Mouse (Mus musculus): ENCODE results near the gene BC049730. TPM values are rescaled to one million over a fixed set of nuclear protein-coding genes. Genes with fewer than 3 reads are reported as not detected.
"Not testable (repeated sequence)": the region's sequence is repeated elsewhere in the genome, so short reads cannot be mapped to it uniquely, and the experiment has no call there.

Gene BC049730
- not detected for total RNA-seq (2021)
- long read RNA-seq, experiment 1 = 0 reads
- long read RNA-seq, experiment 2 = 0 reads

- DNase-seq (ENCODE audit: low spot score in 2 of 2) = no peak
These were observed at the start of gene BC049730 for GRCm38 (mm10) chr7:24708832-24709292. BC049730 (plus strand) TSS chr7:24709242.

GRCm38 (mm10) chr7:24659737-24660357, 49.2 kb upstream of the BC049730 start:
- DNase-seq (ENCODE audit: low spot score in 2 of 2) = no peak

DNA sequence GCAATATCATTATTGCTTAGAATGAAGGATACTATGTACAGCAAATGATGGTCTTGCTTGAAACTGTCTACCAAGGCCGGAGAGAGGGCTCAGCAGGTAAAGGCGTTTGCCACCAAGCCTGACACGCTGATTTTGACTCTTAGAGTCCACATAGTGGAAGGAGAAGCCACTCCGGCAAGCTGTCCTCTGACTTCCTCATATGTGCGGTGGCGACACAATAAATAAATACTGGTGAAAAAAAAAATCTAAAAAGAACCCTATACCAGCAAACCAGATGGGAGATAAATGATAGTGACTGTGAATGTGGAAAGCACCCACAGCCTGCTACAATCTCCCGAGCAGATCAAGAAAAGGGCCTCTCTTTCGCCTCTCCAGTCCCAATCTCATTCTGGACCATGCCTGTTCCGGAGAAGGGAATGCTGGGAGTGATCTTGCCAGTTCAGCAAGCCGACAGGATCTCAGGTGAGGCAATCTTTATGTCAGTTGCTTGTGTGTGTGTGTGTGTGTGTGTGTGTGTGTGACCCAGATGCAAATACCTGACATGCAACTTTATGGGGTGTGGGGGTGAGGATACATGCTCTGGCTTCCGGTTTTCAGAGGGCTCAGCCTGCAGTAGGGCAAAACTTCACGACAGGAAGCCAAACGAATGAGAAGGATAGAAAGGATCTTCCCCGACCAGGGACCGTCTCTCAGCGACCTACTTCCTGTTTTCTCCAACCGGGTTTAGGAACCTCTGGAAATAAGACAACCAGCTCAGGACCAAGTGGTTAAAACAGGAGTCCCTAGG, 47.7 kb upstream of the BC049730 start:
- DNase-seq (ENCODE audit: low spot score in 2 of 2) = no peak

DNA sequence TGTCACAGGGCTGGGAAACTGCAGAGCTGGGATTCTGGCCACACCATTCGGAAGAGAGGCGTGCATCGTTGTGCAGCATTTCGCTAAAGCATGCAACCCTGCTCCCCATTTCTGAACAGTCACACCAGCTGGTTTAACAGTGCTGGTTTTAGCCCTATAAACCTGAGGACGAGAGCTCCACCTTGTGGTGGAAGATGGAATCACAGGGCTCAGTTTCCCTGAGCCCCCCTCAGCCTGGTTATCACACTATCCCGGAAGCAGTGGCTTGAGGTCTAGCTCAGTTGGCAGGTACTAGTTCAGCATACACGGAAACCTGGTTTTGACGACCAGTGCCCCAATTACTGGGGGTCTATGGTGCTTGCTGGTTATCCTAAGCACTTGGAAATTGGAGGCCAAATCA, 46.5 kb upstream of the BC049730 start:
- DNase-seq (ENCODE audit: low spot score in 2 of 2) = peak; percentile 54 to 58

- no peak for DNase-seq (ENCODE audit: low spot score in 2 of 2)
These were observed 44.7 kb upstream of the BC049730 start for GRCm38 (mm10) chr7:24664301-24664700.

GRCm38 (mm10) chr7:24664959-24665358, 44.1 kb upstream of the BC049730 start:
- DNase-seq (ENCODE audit: low spot score in 2 of 2) = no peak

DNA sequence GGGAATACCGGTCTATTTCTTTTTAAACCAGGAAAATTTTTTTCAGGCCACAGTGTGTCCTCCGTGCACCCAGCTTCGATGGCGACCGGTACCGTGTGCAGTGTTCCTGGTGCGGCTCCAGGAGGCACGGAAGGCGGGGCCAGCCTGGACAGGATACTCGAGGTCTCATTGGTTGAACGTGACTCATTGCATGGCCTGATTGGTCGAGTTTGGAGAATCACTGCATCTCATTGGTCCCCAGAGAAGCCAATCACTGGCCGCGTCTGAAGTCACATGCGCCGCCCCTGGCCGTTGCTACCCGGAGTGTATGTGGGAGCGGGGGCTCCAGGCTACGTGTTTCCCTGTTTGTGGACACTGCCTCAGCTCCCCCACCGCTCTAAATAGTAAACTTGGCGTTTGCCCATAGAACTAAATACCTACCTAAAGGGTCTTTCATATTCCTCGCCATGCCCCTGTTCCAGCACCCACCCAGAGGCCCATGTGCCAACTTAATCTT, 37.0 kb upstream of the BC049730 start:
- no peak for DNase-seq (ENCODE audit: low spot score in 2 of 2)

GRCm38 (mm10) chr7:24676575-24676974, 32.5 kb upstream of the BC049730 start, which contains the start of gene Tex101:
Tex101 (minus strand) TSS chr7:24676675.
- DNase-seq (ENCODE audit: low spot score in 2 of 2) = no peak

DNA sequence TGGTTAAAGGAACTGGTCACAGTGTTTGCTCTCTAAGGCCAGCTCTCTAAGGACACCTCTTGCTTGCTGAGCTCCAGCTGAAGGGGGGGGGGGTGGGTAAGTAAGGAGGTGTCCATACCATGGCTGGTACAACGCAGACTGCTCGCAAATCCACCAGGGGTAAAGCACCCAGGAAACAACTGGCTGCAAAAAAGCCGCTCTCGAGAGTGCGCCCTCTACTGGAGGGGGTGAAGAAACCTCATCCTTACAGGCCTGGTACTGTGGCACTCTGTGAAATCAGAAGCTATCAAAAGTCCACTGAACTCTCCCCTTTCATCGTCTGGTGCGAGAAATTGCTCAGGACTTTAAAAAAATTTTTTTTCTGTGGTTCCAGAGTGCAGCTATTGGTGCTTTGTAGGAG, 24.9 kb upstream of the BC049730 start:
- peak in 1 of 2 experiments; percentile 7 for DNase-seq (ENCODE audit: low spot score in 2 of 2)

DNA sequence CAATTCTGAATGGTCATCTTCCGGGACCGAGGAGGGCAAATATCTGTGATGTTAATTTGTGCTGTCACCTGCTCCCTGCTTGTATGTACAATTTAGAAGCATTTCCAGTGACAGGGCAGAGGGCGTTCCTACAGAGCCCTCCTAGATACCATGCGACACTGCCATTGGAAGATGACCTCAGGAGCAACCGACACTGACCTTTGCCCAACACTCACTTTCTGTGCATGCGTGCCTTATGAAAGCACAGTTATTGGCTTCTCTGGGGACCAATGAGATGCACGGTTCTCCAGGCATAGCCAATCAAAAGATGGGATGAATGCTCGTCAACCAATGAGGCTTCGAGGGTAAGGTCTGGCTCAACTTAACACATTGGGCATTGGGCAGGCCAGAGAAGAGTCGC, 21.5 kb upstream of the BC049730 start:
- DNase-seq (ENCODE audit: low spot score in 2 of 2) = not testable (repeated sequence)

DNA sequence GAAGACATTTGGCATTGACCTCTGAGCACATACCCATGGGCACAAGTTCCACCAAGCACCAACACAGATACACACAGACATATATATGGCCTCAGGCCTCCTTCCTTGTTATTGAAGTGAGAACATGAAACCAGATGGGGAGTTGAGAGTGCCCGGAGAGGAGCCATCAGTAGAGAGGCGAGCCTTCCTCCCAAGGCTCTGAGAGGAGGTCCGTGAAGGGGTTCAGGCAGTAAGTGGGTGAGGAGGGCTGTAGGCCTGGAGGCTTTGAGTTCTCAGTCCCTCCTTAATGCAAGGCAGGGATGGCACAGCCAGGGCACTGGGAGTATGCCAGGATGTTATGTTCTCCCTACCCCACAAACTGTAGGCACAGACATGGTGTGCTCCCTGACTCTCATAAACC, 16.3 kb upstream of the BC049730 start:
- DNase-seq (ENCODE audit: low spot score in 2 of 2) = not testable (repeated sequence)

GRCm38 (mm10) chr7:24697891-24698290, 11.2 kb upstream of the BC049730 start:
- not testable (repeated sequence) for DNase-seq (ENCODE audit: low spot score in 2 of 2)

DNA sequence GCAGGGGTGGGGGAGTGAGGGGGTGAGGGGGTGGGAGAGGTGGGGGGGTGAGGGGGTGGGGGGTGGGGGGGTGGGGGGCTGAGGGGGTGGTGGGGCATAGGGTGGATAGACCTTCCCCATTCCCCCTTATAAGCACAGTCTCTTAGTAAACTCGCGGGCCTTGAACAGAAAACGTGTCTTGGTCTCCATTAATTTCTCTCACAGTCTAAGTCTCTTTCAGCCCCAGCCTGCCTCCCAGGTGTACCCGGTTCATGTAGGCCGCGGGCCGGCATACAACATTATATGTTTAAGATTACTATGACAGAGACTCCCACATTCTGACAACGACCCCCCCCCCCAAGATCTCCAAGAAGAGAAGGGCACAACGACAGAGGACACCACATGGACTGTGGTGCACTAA, 6.2 kb upstream of the BC049730 start:
- DNase-seq (ENCODE audit: low spot score in 2 of 2) = not testable (repeated sequence)

DNA sequence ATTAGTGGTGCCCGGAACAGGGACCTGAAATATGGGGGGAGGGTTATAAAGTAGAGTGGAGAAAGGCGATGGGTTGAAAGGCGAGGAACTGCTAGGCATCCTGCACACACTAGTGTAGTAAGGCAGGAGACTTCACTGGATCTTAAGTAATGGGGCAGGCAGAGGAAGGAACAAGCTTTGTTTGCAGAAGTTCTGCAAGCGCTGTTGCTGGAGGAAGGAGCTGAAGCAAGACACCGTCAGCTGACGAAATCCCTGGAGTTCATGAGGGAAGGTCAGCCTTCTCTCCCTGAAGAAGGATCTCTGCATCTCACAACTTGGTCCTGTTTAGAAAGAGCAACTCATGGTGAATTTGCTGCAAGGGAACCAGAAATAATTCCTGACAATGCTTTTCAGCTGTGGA, 6.0 kb downstream of the BC049730 start:
- DNase-seq (ENCODE audit: low spot score in 2 of 2) = no peak

GRCm38 (mm10) chr7:24726808-24727207, 17.8 kb downstream of the BC049730 start, which contains the start of gene Gm4763:
Gm4763 (minus strand) TSS chr7:24726908.
- not testable (repeated sequence) for DNase-seq (ENCODE audit: low spot score in 2 of 2)

DNA sequence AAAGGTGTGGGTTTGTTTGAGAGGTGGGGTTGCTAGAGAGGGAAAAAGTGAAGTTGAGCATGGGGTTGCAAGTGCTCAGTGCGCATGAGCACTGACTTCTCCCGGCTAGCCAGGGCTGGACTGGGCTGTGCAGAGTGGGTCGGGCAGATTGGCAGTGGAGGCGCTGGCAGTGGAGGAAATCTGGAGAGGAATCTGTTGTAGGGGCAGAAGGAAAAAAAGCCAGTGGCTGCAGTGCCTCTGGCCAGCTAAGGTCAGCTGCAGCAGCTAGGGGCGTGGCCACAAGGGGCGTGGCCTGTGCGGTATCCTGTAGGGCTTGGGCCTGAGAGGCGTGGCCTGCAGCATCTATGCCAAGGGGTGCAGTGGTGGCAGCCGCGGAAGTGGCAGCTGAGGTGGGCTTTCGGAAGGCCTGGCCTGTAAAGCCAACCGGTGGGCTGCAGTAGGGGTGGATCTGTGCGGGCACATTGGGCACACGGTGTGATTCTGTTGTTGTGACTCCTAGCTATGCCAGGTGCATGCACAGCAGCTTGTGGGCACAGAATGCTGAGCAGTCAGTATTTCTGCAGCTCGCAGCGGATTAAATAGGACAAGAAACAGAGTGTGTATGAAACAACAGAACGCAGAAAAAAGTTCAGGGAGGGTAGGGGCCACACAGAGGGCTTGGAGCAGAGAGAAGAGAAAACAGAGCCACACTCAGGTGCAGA, 27.1 kb downstream of the BC049730 start:
- no peak for DNase-seq (ENCODE audit: low spot score in 2 of 2)

DNA sequence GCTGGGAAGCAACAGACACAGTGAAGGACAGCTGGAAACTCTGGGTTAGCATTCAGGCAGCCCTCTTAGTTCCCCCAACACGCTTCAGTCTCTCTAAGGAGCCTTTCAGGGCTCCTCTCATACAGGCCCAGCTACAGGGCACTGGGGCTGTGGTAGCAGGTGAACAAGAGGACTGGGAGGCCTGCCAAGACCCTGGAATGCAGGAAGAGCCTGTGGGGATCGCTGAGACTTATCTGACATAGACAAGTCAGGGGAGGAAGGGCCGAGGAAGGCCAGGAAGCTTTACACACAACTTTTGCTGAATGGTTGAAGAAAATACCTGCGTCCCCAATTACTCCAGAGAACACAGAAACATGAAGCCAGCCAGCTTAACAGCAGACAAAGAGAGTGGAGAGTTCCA, 41.7 kb downstream of the BC049730 start:
- no peak for DNase-seq (ENCODE audit: low spot score in 2 of 2)

DNA sequence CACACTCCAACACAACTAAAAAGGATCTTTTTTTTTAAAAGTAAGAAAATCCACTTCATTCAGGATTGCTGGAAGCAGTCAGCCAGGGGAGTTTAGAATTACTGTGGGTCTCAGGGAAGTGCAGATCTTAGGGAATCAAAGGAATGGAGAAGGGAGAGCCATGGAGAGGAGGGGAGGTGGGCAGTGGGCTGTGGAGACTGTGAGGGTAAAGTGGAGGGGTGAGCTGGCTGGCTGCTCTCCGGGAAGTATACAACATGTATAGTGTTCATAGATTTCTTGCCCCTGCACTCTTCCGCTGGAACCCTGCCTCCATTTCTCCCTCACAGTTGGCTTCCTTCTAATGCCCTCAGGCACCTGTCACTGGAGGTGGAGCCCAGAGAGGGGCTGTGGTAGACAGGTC, 42.6 kb downstream of the BC049730 start:
- no peak for DNase-seq (ENCODE audit: low spot score in 2 of 2)

- no peak for DNase-seq (ENCODE audit: low spot score in 2 of 2)
These were observed 44.4 kb downstream of the BC049730 start for GRCm38 (mm10) chr7:24753476-24753875.

DNA sequence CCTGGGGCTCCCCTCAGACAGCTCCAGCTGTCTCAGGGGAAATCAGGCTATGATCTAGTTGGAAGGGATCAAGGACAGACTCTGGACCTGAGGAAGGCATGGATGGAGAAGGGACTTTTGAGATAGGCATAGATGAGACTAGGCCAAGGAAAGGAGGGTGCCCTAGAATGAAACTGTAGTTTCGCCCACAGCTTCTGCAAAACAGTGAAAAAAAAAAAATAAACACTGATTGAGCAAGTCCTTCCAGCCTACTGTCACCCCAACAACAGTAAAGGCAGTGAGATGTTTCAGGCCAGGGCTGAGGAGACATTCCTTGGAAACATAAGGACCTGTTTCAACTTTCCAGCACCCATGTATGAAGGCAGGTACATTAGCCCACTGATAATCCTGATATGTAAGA, 49.5 kb downstream of the BC049730 start:
- DNase-seq (ENCODE audit: low spot score in 2 of 2) = no peak

DNA sequence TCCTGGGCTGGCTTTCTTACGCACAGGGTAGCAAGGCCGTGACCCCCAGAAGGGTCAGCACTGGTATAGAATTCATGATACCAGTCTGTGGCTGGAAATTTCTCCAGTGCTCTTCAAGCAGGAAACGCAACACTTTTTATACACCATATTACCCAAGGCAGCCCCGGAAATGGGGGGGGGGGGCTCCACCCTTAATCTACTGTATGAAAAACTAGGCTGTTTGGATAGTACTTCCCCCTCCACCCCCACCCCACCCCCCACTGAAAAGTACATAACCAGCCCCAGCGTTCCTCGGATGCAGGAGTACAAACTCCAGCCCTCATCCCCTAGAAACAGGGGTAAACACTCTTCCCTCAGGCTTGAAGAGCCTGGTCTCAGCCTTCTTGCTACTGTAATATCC, 51.2 kb downstream of the BC049730 start, which contains the start of gene Cd177:
Gene Cd177, minus strand, starts transcription at position 101 of the 400 bp plus-strand sequence.
- DNase-seq (ENCODE audit: low spot score in 2 of 2) = no peak

Measured in adrenal gland, adult 18-20 months (tissue).